Mouse (Mus musculus) heart, adult 2 months (tissue): ENCODE measurements around the gene Zdhhc7. TPM values are rescaled to one million over a fixed set of nuclear protein-coding genes. Genes with fewer than 3 reads are reported as not detected.

Source experiments
- DNase-seq, 2 experiments: peaks; one replicate each; pipeline ENCODE4 v3.0.0; 2021
- H3K27ac ChIP-seq: fragments of 200-600 bp; 2 replicates; pipeline ENCODE4 v1.8.1; 2022
- H3K27me3 ChIP-seq: fragments of 200-500 bp; 2 replicates; pipeline ENCODE4 v1.6.1; 2012; ENCODE audit warnings: mild to moderate bottlenecking, low read length, inconsistent platforms, mixed read lengths; ENCODE audit not compliant: control insufficient read depth, insufficient read depth
- H3K36me3 ChIP-seq: fragments of 200-500 bp; 2 replicates; pipeline ENCODE4 v1.6.1; 2012; ENCODE audit warnings: low read length, inconsistent platforms; ENCODE audit not compliant: control insufficient read depth, insufficient read depth
- H3K4me1 ChIP-seq: fragments of 200-500 bp; 2 replicates; pipeline ENCODE4 v1.6.1; 2011; ENCODE audit warnings: low read length; ENCODE audit not compliant: control insufficient read depth, insufficient read depth
- H3K4me3 ChIP-seq: fragments of 200-600 bp; 2 replicates; pipeline ENCODE4 v1.8.1; 2022
- H3K79me2 ChIP-seq: fragments of 200-500 bp; replicated peaks from 2 replicates; pipeline ENCODE4 v1.6.1; 2012; ENCODE audit warnings: mild to moderate bottlenecking, inconsistent platforms, low read length, moderate library complexity, mixed read lengths; ENCODE audit not compliant: control insufficient read depth, insufficient read depth
- H3K9ac ChIP-seq: fragments of 200-500 bp; 2 replicates; pipeline ENCODE4 v1.6.1; 2012; ENCODE audit warnings: low read depth, mild to moderate bottlenecking, control low read depth, inconsistent platforms, low read length, mixed read lengths
- CTCF ChIP-seq: fragments of 200-600 bp; IDR thresholded peaks from 2 replicates; pipeline ENCODE4 v1.8.1; 2022; ENCODE audit warnings: antibody characterized with exemption, mild to moderate bottlenecking, moderate library complexity
- EP300 ChIP-seq: fragments of 200-500 bp; IDR thresholded peaks from 2 replicates; pipeline ENCODE4 v1.6.1; 2011; ENCODE audit warnings: low read depth, low read length, control low read depth; ENCODE audit not compliant: insufficient read depth
- POLR2A ChIP-seq: fragments of 200-500 bp; IDR thresholded peaks from 2 replicates; pipeline ENCODE4 v1.6.1; 2011; ENCODE audit warnings: mild to moderate bottlenecking, low read depth, low read length, control low read depth; ENCODE audit not compliant: insufficient read depth
- WGBS: fragments of 180-500 bp; shearing (Covaris S2); methylation state at CpG from one replicate; pipeline ENCODE4 v1.1.7; 2018; 5-methylcytosine and 5-hydroxymethylcytosine counted together
- intact Hi-C: fragments of 180-260 bp; cut with DNase I; formaldehyde crosslinking; loops from one replicate; pipeline ENCODE4 v1.15.1; 2025
- polyA plus RNA-seq: library from polyadenylated mRNA; depleted of rRNA; stranded (reverse); fragments of >200 nt; gene quantifications from 2 replicates; pipeline ENCODE4 v1.2.3, GENCODE M21; 2012
- total RNA-seq, 2 experiments: library from RNA; stranded (reverse); gene quantifications; 2 replicates each; pipeline ENCODE4 v1.2.3; 2021

Zdhhc7 gene
- total and polyA plus RNA-seq, 3 experiments, result 34.2 to 48.5 (median 35.4) TPM

- H3K27ac ChIP-seq, result peak overlapping the region; percentile 53
- no peak for DNase-seq
- no peak overlapping the region for H3K9ac ChIP-seq
- H3K79me2 ChIP-seq, result no peaks in the 10 kb centered on the region
- 26% methylated on average over 4 of the region's 4 CpGs for WGBS
- H3K36me3 ChIP-seq, result no peaks in the 10 kb centered on the region
- TF ChIP-seq EP300 (no peak), POLR2A (no peak), CTCF (no peak)
- no peak overlapping the region for H3K4me3 ChIP-seq
- intact Hi-C loops, result no loop called here
- H3K27me3 ChIP-seq, result no peaks in the 10 kb centered on the region
- H3K4me1 ChIP-seq, result peaks cover 9% of the 10 kb centered on the region
These were observed 50.3 kb downstream of the Zdhhc7 start for GRCm38 (mm10) chr8:120051006-120051405.

DNA sequence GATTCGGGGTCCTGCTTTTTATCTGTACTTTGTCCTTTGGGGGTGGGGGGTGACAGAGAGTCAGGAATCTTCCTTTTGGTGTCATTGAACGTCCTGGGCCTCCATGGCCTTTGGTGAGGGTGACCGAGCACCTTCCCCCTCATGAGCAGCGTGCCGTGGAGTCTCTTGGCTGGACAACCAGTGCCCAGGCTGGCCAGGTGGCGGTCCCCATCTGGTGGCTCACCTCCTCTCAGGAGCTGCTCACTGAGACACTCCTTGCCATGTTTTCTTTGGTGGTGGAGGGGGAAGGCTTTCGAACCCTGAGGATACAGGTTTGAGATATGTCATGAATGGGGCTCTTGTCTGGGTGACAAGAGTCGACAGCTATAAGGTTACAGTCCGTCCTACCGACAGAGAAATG lies 50.9 kb downstream of the Zdhhc7 start:
- TF ChIP-seq POLR2A (no peak), CTCF (no peak), EP300 (no peak)
- no peak overlapping the region for H3K4me3 ChIP-seq
- H3K4me1 ChIP-seq, result peaks cover 12% of the 10 kb centered on the region
- no peaks in the 10 kb centered on the region for H3K79me2 ChIP-seq
- DNase-seq, result no peak
- H3K27me3 ChIP-seq, result no peaks in the 10 kb centered on the region
- no peaks in the 10 kb centered on the region for H3K36me3 ChIP-seq
- no peak overlapping the region for H3K9ac ChIP-seq
- intact Hi-C loops, result no loop called here
- 79% methylated on average over 10 of the region's 10 CpGs for WGBS
- H3K27ac ChIP-seq, result peak overlapping the region; percentile 53

DNA sequence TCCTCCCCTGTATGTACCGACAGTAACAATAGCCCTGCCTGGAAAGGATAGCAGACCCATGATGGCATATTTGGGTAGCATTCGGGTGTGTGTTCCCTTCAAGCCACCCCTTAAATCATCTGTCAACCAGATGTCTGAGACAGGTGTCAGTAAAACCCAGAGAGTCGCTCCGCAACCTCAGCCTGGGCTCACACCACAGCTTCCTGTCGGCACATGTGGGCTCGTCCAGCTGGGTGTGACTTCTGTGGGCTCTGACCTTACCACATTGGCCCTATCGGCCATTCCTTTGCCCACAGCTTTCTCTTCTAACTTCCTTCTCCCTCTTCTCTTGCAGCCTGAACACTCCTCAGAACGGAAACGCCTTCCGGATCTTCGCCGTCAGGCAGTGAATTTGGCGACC lies 51.3 kb downstream of the Zdhhc7 start:
- Histone ChIP-seq H3K79me2 (no peaks in the 10 kb centered on the region), H3K36me3 (no peaks in the 10 kb centered on the region), H3K27me3 (no peaks in the 10 kb centered on the region), H3K4me3 (no peak overlapping the region), H3K27ac (no peak overlapping the region), H3K9ac (no peak overlapping the region), H3K4me1 (peaks cover 12% of the 10 kb centered on the region)
- DNase-seq, result no peak
- WGBS, result 85% methylated on average over 13 of the region's 13 CpGs
- TF ChIP-seq POLR2A, result no peak
- no peak for TF ChIP-seq CTCF
- no peak for TF ChIP-seq EP300
- intact Hi-C loops, result no loop called here

- Histone ChIP-seq H3K27ac (peak overlapping the region; percentile 76), H3K27me3 (no peaks in the 10 kb centered on the region), H3K79me2 (no peaks in the 10 kb centered on the region), H3K9ac (peak overlapping the region; percentile 18; the same call in 1 of the 2 replicates), H3K36me3 (no peaks in the 10 kb centered on the region), H3K4me1 (peaks cover 12% of the 10 kb centered on the region), H3K4me3 (no peak overlapping the region)
- WGBS, result 32% methylated on average over 14 of the region's 14 CpGs
- DNase-seq, result peak; percentile 89 to 92
- intact Hi-C loops, result no loop called here
- TF ChIP-seq POLR2A, result peak; percentile 9; the same call in 1 of the 2 replicates
- peak; percentile 68; the same call in 1 of the 2 replicates for TF ChIP-seq EP300
- TF ChIP-seq CTCF, result no peak
These were observed 54.8 kb downstream of the Zdhhc7 start for GRCm38 (mm10) chr8:120046258-120047020.

DNA sequence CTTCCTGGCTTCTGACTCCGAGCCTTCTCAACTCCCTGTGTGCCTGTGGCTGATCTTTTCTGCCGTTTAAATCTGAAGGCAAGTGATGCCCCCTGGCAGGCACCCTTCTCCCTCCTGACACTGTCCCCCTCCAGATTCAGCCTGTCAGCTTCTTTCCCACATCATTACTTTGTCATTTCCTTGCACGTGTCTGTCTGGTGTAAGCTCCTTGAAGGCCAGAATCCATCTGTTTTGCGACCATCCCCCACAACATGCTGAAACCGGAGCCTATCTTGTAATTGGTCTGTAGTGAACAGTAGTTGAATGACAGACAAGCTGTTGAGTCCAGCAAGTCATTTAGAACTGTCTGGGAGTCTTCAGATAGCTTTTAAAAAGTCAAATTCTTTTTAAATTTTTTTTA lies 55.8 kb downstream of the Zdhhc7 start:
- H3K4me1 ChIP-seq, result peaks cover 14% of the 10 kb centered on the region
- H3K4me3 ChIP-seq, result no peak overlapping the region
- no peaks in the 10 kb centered on the region for H3K36me3 ChIP-seq
- H3K79me2 ChIP-seq, result no peaks in the 10 kb centered on the region
- no peaks in the 10 kb centered on the region for H3K27me3 ChIP-seq
- intact Hi-C loops, result no loop called here
- no peak for TF ChIP-seq POLR2A
- no peak for TF ChIP-seq CTCF
- TF ChIP-seq EP300, result no peak
- no peak for DNase-seq
- H3K27ac ChIP-seq, result peak overlapping the region; percentile 76
- no peak overlapping the region for H3K9ac ChIP-seq
- 69% methylated on average over 5 of the region's 5 CpGs for WGBS

DNA sequence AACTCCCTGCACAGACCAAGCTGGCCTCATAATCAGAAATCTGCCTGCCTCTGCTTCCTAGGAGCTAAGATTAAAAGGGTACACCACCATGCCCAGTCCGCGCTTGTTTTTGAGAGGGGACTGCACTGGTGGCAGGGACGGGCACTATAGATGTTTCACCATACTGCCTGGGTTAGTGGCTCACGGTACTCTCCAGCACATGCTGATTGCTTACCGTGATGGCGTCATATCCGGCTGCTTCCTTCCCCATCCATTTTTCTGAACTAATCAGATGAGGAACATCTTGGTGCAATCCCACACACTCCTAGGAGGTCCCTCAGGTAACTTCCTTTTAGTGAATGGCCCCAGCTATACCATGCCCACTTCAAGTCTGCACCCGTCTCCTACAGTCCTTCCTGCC lies 56.4 kb downstream of the Zdhhc7 start:
- DNase-seq, result no peak
- Histone ChIP-seq H3K27me3 (no peaks in the 10 kb centered on the region), H3K27ac (no peak overlapping the region), H3K4me3 (no peak overlapping the region), H3K9ac (no peak overlapping the region), H3K36me3 (no peaks in the 10 kb centered on the region), H3K79me2 (no peaks in the 10 kb centered on the region), H3K4me1 (peaks cover 14% of the 10 kb centered on the region)
- 95% methylated on average over 8 of the region's 8 CpGs for WGBS
- intact Hi-C loops, result no loop called here
- TF ChIP-seq CTCF, result no peak
- TF ChIP-seq EP300, result no peak
- TF ChIP-seq POLR2A, result no peak
